30 mouse cellular contexts compared by ENCODE assay signal in the genomic region with DNA sequence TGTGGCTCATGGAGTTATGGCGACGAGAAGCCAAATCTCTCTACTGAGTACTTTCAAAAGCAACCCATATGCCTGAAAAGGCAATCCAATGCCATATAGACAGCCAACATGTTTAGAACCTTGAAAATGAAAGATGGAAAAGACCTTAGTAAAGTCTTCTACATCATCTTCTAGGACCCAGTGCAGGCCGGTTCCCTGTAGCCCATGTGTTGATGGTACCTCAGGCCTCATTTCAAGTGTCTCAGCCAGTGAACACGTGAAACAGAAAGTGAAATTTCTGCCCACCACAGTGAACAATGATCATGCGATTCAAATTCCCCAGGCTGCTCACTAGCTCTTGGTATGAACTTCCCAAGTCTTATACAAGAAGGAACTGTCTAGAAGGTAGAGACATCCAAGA.
"Had no signal": no experiment of that assay in that cellular context is flagged by ENCODE, and none has a peak within 500 bp of the region (broad histone marks: within the 10 kb centered on the region; RNA-seq: fewer than 3 reads in every experiment).

No protein-coding gene starts in this region.

- H3K9ac ChIP-seq: limb, embryonic 12.5 days; limb, embryonic 13.5 days; limb, embryonic 15.5 days; liver, embryonic 12.5 days; liver, embryonic 13.5 days; liver, embryonic 14.5 days; liver, embryonic 15.5 days; liver, postnatal 0 days; lung, embryonic 14.5 days; lung, embryonic 15.5 days; midbrain, embryonic 12.5 days; midbrain, embryonic 13.5 days; midbrain, embryonic 15.5 days; neural tube, embryonic 12.5 days had no signal

- ATAC-seq: liver, embryonic 12.5 days; liver, postnatal 0 days; lung, postnatal 0 days; midbrain, embryonic 13.5 days; midbrain, embryonic 15.5 days; midbrain, embryonic 16.5 days had no signal

- H3K36me3 ChIP-seq: limb, embryonic 12.5 days; limb, embryonic 13.5 days; limb, embryonic 15.5 days; liver, embryonic 12.5 days; liver, embryonic 13.5 days; liver, embryonic 15.5 days; lung, embryonic 15.5 days; midbrain, embryonic 10.5 days; midbrain, embryonic 12.5 days; midbrain, embryonic 13.5 days; midbrain, embryonic 15.5 days; neural tube, embryonic 12.5 days had no signal

- H3K9me3 ChIP-seq: limb, embryonic 12.5 days; limb, embryonic 13.5 days; limb, embryonic 15.5 days; liver, embryonic 12.5 days; liver, embryonic 13.5 days; liver, embryonic 15.5 days; lung, embryonic 15.5 days; megakaryocyte, embryonic 14.5 days; midbrain, embryonic 10.5 days; midbrain, embryonic 12.5 days; midbrain, embryonic 13.5 days; midbrain, embryonic 15.5 days; neural tube, embryonic 12.5 days had no signal

- H3K4me2 ChIP-seq: limb, embryonic 12.5 days; limb, embryonic 15.5 days; liver, embryonic 11.5 days; liver, embryonic 12.5 days; liver, embryonic 13.5 days; liver, embryonic 15.5 days; lung, embryonic 14.5 days; lung, embryonic 15.5 days; midbrain, embryonic 11.5 days; midbrain, embryonic 12.5 days; midbrain, embryonic 13.5 days; midbrain, embryonic 15.5 days; neural tube, embryonic 12.5 days had no signal

- H3K27me3 ChIP-seq: limb, embryonic 13.5 days; limb, embryonic 15.5 days; liver, embryonic 13.5 days; liver, embryonic 15.5 days; lung, embryonic 15.5 days; megakaryocyte, embryonic 14.5 days; midbrain, embryonic 13.5 days; midbrain, embryonic 15.5 days; neural tube, embryonic 12.5 days had no signal

- DNase-seq: left cerebral cortex, postnatal 4 days; liver; liver, embryonic 13.5 days; liver, postnatal 0 days; lung, adult 18-20 months; lung, embryonic 14.5 days; lung, postnatal 10 days; lung, postnatal 14 days; lung, postnatal 36 days; lung, postnatal 4 days; midbrain, embryonic 14.5 days had no signal

- H3K27ac ChIP-seq: liver, embryonic 12.5 days; liver, embryonic 13.5 days; liver, embryonic 14.5 days; liver, embryonic 15.5 days; lung, embryonic 15.5 days; macrophage; midbrain, embryonic 10.5 days; midbrain, embryonic 12.5 days; midbrain, embryonic 13.5 days; midbrain, embryonic 15.5 days; neural tube, embryonic 12.5 days had no signal

- H3K4me3 ChIP-seq: limb, embryonic 12.5 days; limb, embryonic 13.5 days; limb, embryonic 15.5 days; liver, embryonic 12.5 days; liver, embryonic 13.5 days; liver, embryonic 15.5 days; lung, embryonic 15.5 days; megakaryocyte, embryonic 14.5 days; midbrain, embryonic 10.5 days; midbrain, embryonic 12.5 days; midbrain, embryonic 13.5 days; midbrain, embryonic 15.5 days; myocyte; neural tube, embryonic 12.5 days had no signal
